Mouse (Mus musculus): Measurements from ENCODE around the gene Men1. TPM values are rescaled to one million over a fixed set of nuclear protein-coding genes. Genes with fewer than 3 reads are reported as not detected.

Gene Men1
- total and polyA plus RNA-seq, 2 experiments from 2014 or later, result 57.8 to 93.4 TPM

GRCm38 (mm10) chr19:6381238-6381637 lies 46.5 kb downstream of the Men1 start:
- 94% methylated on average over 5 of the region's 5 CpGs for WGBS
- H3K27ac ChIP-seq, result no peak overlapping the region
- H3K4me1 ChIP-seq (ENCODE audit: insufficient read depth, low read length), result peaks cover 4% of the 10 kb centered on the region
- no peak for ATAC-seq
- H3K4me3 ChIP-seq (ENCODE audit: low read length), result no peak overlapping the region
- H3K36me3 ChIP-seq (ENCODE audit: insufficient read depth, low read length), result peaks cover 25% of the 10 kb centered on the region
- no peaks in the 10 kb centered on the region for H3K27me3 ChIP-seq (ENCODE audit: insufficient read depth, low read length)
- no peak overlapping the region for H3K9ac ChIP-seq (replicated peaks; ENCODE audit: low read length)
- H3K4me2 ChIP-seq (ENCODE audit: low read depth, low read length), result no peak overlapping the region
- TF ChIP-seq CTCF (IDR thresholded peaks at IDR 0.05; ENCODE audit: low read depth), result no peak
- H3K9me3 ChIP-seq (ENCODE audit: low read length), result no peaks in the 10 kb centered on the region
- no peak for DNase-seq (ENCODE audit: low spot score)

GRCm38 (mm10) chr19:6382323-6382924 lies 47.6 kb downstream of the Men1 start:
- no peak for ATAC-seq
- Histone ChIP-seq H3K9ac (replicated peaks; ENCODE audit: low read length) (no peak overlapping the region), H3K27me3 (ENCODE audit: insufficient read depth, low read length) (no peaks in the 10 kb centered on the region), H3K4me3 (ENCODE audit: low read length) (no peak overlapping the region), H3K9me3 (ENCODE audit: low read length) (no peaks in the 10 kb centered on the region), H3K36me3 (ENCODE audit: insufficient read depth, low read length) (peaks cover 13% of the 10 kb centered on the region; the same call in 1 of the 2 replicates), H3K4me2 (ENCODE audit: low read depth, low read length) (no peak overlapping the region), H3K4me1 (ENCODE audit: insufficient read depth, low read length) (peaks cover 4% of the 10 kb centered on the region), H3K27ac (no peak overlapping the region)
- DNase-seq (ENCODE audit: low spot score), result no peak
- 80% methylated on average over 4 of the region's 4 CpGs for WGBS
- no peak for TF ChIP-seq CTCF (IDR thresholded peaks at IDR 0.05; ENCODE audit: low read depth)

DNA sequence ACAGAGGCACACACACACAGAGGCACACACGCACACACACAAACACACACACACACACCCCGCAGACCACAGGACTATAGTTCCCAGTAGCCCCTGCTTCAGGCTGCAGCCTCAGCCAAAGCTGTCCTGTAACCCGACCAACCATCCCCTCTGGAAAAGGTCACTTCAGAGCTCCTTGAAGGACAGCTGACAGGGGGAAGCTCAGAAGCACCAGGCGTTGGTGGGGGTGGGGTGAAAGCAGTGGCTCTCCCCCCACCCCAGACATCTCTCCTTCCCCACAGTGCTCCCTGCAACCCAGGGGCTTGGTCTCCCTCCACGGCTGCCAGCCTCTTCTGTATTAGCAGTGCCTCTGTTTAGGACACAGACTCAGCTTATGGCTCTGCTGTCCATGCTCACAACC lies 48.7 kb downstream of the Men1 start:
- Histone ChIP-seq H3K4me1 (ENCODE audit: insufficient read depth, low read length) (peaks cover 4% of the 10 kb centered on the region; the same call in 1 of the 2 replicates), H3K27me3 (ENCODE audit: insufficient read depth, low read length) (no peaks in the 10 kb centered on the region), H3K9me3 (ENCODE audit: low read length) (no peaks in the 10 kb centered on the region), H3K27ac (peak overlapping the region; percentile 0; the same call in 1 of the 2 replicates), H3K4me3 (ENCODE audit: low read length) (no peak overlapping the region), H3K4me2 (ENCODE audit: low read depth, low read length) (no peak overlapping the region), H3K9ac (replicated peaks; ENCODE audit: low read length) (no peak overlapping the region), H3K36me3 (ENCODE audit: insufficient read depth, low read length) (peaks cover 3% of the 10 kb centered on the region; the same call in 1 of the 2 replicates)
- 47% methylated on average over 5 of the region's 5 CpGs for WGBS
- ATAC-seq (0 out of 2 replicates have a peak, but pooled peaks have one; percentile 21), DNase-seq (ENCODE audit: low spot score) (no peak)
- TF ChIP-seq CTCF (IDR thresholded peaks at IDR 0.05; ENCODE audit: low read depth), result no peak

- H3K27ac ChIP-seq, result peak within 1 kb of the TSS; percentile 0; the same call in 1 of the 2 replicates
- no peaks in the 10 kb centered on the region for H3K27me3 ChIP-seq (ENCODE audit: insufficient read depth, low read length)
- 23% methylated on average over 7 of the region's 7 CpGs for WGBS
- ATAC-seq (peak; percentile 12; the same call in 1 of the 2 replicates), DNase-seq (ENCODE audit: low spot score) (peak; percentile 37)
- H3K4me2 ChIP-seq (ENCODE audit: low read depth, low read length), result no peak within 1 kb of the TSS
- H3K4me3 ChIP-seq (ENCODE audit: low read length), result no peak within 1 kb of the TSS
- no peaks in the 10 kb centered on the region for H3K9me3 ChIP-seq (ENCODE audit: low read length)
- TF ChIP-seq CTCF (IDR thresholded peaks at IDR 0.05; ENCODE audit: low read depth), result no peak
- peaks cover 4% of the 10 kb centered on the region; the same call in 1 of the 2 replicates for H3K4me1 ChIP-seq (ENCODE audit: insufficient read depth, low read length)
- H3K36me3 ChIP-seq (ENCODE audit: insufficient read depth, low read length), result no peaks in the 10 kb centered on the region
- H3K9ac ChIP-seq (replicated peaks; ENCODE audit: low read length), result no peak within 1 kb of the TSS
These were observed 49.3 kb downstream of the Men1 start, which contains the start of gene Pygm for GRCm38 (mm10) chr19:6384128-6384527. Pygm (plus strand) TSS chr19:6384399.

DNA sequence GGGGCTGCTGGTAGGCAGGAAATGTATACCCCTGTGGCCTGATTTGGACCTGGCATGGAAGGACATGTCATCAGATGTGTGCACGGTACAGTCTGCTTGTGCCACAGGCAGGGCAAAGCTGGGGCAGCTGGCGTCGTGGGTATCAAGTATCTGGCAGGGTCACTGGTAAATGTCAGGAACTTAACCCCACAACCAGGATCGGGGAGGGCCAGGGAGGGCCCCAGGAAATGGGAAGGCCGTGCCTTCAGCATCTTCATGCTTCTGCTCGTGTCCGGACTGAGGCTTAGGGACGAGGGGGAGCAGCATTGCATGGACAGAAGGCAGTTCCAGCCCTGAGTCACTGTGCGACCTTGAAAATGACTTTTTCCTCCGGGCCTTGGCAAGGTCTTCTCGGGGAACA lies 50.2 kb downstream of the Men1 start:
- no peaks in the 10 kb centered on the region for H3K9me3 ChIP-seq (ENCODE audit: low read length)
- ATAC-seq (no peak), DNase-seq (ENCODE audit: low spot score) (no peak)
- no peak overlapping the region for H3K9ac ChIP-seq (replicated peaks; ENCODE audit: low read length)
- no peak overlapping the region for H3K4me2 ChIP-seq (ENCODE audit: low read depth, low read length)
- no peak for TF ChIP-seq CTCF (IDR thresholded peaks at IDR 0.05; ENCODE audit: low read depth)
- H3K4me3 ChIP-seq (ENCODE audit: low read length), result no peak overlapping the region
- H3K27me3 ChIP-seq (ENCODE audit: insufficient read depth, low read length), result no peaks in the 10 kb centered on the region
- no peak overlapping the region for H3K27ac ChIP-seq
- no peaks in the 10 kb centered on the region for H3K36me3 ChIP-seq (ENCODE audit: insufficient read depth, low read length)
- peaks cover 4% of the 10 kb centered on the region; the same call in 1 of the 2 replicates for H3K4me1 ChIP-seq (ENCODE audit: insufficient read depth, low read length)
- 79% methylated on average over 11 of the region's 11 CpGs for WGBS

GRCm38 (mm10) chr19:6385419-6385818 lies 50.6 kb downstream of the Men1 start:
- 82% methylated on average over 5 of the region's 5 CpGs for WGBS
- ATAC-seq (no peak), DNase-seq (ENCODE audit: low spot score) (no peak)
- Histone ChIP-seq H3K27ac (no peak overlapping the region), H3K4me1 (ENCODE audit: insufficient read depth, low read length) (peaks cover 4% of the 10 kb centered on the region; the same call in 1 of the 2 replicates), H3K4me2 (ENCODE audit: low read depth, low read length) (no peak overlapping the region), H3K27me3 (ENCODE audit: insufficient read depth, low read length) (no peaks in the 10 kb centered on the region), H3K9ac (replicated peaks; ENCODE audit: low read length) (no peak overlapping the region), H3K36me3 (ENCODE audit: insufficient read depth, low read length) (no peaks in the 10 kb centered on the region), H3K4me3 (ENCODE audit: low read length) (no peak overlapping the region), H3K9me3 (ENCODE audit: low read length) (no peaks in the 10 kb centered on the region)
- no peak for TF ChIP-seq CTCF (IDR thresholded peaks at IDR 0.05; ENCODE audit: low read depth)

- Histone ChIP-seq H3K4me2 (ENCODE audit: low read depth, low read length) (no peak overlapping the region), H3K9ac (replicated peaks; ENCODE audit: low read length) (no peak overlapping the region), H3K36me3 (ENCODE audit: insufficient read depth, low read length) (no peaks in the 10 kb centered on the region), H3K9me3 (ENCODE audit: low read length) (no peaks in the 10 kb centered on the region), H3K27ac (no peak overlapping the region), H3K4me1 (ENCODE audit: insufficient read depth, low read length) (peaks cover 4% of the 10 kb centered on the region; the same call in 1 of the 2 replicates), H3K27me3 (ENCODE audit: insufficient read depth, low read length) (no peaks in the 10 kb centered on the region), H3K4me3 (ENCODE audit: low read length) (no peak overlapping the region)
- no peak for TF ChIP-seq CTCF (IDR thresholded peaks at IDR 0.05; ENCODE audit: low read depth)
- DNase-seq (ENCODE audit: low spot score) (no peak), ATAC-seq (no peak)
- 91% methylated on average over 7 of the region's 7 CpGs for WGBS
These were observed 51.0 kb downstream of the Men1 start for GRCm38 (mm10) chr19:6385821-6386220.
